Mouse (Mus musculus) G1E (cell line): Measurements from ENCODE around the gene Tbc1d22a.

ENCODE experiments used
- CTCF ChIP-seq: IDR thresholded peaks from 2 replicates; pipeline ENCODE4 v1.5.1; 2012; ENCODE audit warnings: low read depth, low read length, inconsistent platforms, mixed read lengths
- GATA2 ChIP-seq: IDR thresholded peaks from 2 replicates; pipeline ENCODE4 v1.6.1; 2012; ENCODE audit warnings: low read depth, low read length, inconsistent platforms, borderline replicate concordance
- POLR2AphosphoS5 ChIP-seq: IDR thresholded peaks from 2 replicates; pipeline ENCODE4 v1.6.1; 2012; ENCODE audit warnings: low read depth, low read length, inconsistent platforms; ENCODE audit not compliant: insufficient replicate concordance
- TAL1 ChIP-seq: conservative IDR thresholded peaks from 2 replicates; pipeline ENCODE4 v1.6.1; 2012; ENCODE audit warnings: low read depth, low read length, inconsistent platforms, mixed read lengths

- TF ChIP-seq CTCF = no peak
- TF ChIP-seq POLR2AphosphoS5 = no peak
- no peak for TF ChIP-seq GATA2
- TF ChIP-seq TAL1 = no peak
These were observed 201.7 kb downstream of the Tbc1d22a start for GRCm38 (mm10) chr15:86415951-86416350.
